24 mouse cellular contexts compared by ENCODE assay signal in genomic region chr3:57304484-57304883, GRCm38 (mm10). TPM values are rescaled to one million over a fixed set of nuclear protein-coding genes. Genes with fewer than 3 reads are reported as not detected.
DNase-seq lines count a peak whose midpoint lies in the region; ATAC-seq and TF ChIP-seq lines count a peak whose summit lies in the region.
"Had no signal": no experiment of that assay in that cellular context is flagged by ENCODE, and none has a peak within 500 bp of the region (broad histone marks: within the 10 kb centered on the region; RNA-seq: fewer than 3 reads in every experiment).

No protein-coding gene starts in this region.

- no peak for TF ChIP-seq CTCF in gastrocnemius, adult 2 months (IDR thresholded peaks at IDR 0.05)

- H3K27me3 ChIP-seq in limb, embryonic 12.5 days, result no peaks in the 10 kb centered on the region
- H3K27me3 ChIP-seq in limb, embryonic 10.5 days (ENCODE audit: low read depth, poor library complexity, severe bottlenecking), result no peaks in the 10 kb centered on the region
- no peaks in the 10 kb centered on the region for H3K27me3 ChIP-seq in embryonic facial prominence, embryonic 14.5 days (replicated peaks; ENCODE audit: control insufficient read depth, insufficient read depth, low read length)
- H3K27me3 ChIP-seq: CH12.LX; forebrain, embryonic 15.5 days; hindbrain, embryonic 12.5 days; limb, embryonic 13.5 days; liver, embryonic 12.5 days; stomach, embryonic 15.5 days had no signal

- H3K9me3 ChIP-seq in limb, embryonic 12.5 days, result 0 out of 2 replicates have a peak, but pooled peaks cover 3% of the 10 kb centered on the region
- no peaks in the 10 kb centered on the region for H3K9me3 ChIP-seq in limb, embryonic 10.5 days (replicated peaks)
- no peaks in the 10 kb centered on the region for H3K9me3 ChIP-seq in embryonic facial prominence, embryonic 14.5 days (ENCODE audit: control insufficient read depth, low read length)
- H3K9me3 ChIP-seq: forebrain, embryonic 15.5 days; hindbrain, embryonic 12.5 days; limb, embryonic 13.5 days; liver, embryonic 12.5 days; stomach, embryonic 15.5 days had no signal

- ATAC-seq in limb, embryonic 12.5 days (ENCODE audit: insufficient number of reproducible peaks, insufficient read depth, low FRiP score, low TSS enrichment, low read depth), result no peak
- no peak for ATAC-seq in embryonic facial prominence, embryonic 14.5 days (ENCODE audit: low read depth)
- ATAC-seq: forebrain, embryonic 15.5 days; liver, embryonic 12.5 days; midbrain, embryonic 16.5 days had no signal

- H3K27ac ChIP-seq in gastrocnemius, adult 2 months, result peak overlapping the region; percentile 57; the same call in 1 of the 2 replicates
- 0 out of 2 replicates have a peak overlapping the region, but pooled peaks have one; percentile 45 for H3K27ac ChIP-seq in limb, embryonic 12.5 days
- H3K27ac ChIP-seq in limb, embryonic 10.5 days, result no peak overlapping the region
- no peak overlapping the region for H3K27ac ChIP-seq in embryonic facial prominence, embryonic 14.5 days (replicated peaks; ENCODE audit: low read depth, low read length)
- H3K27ac ChIP-seq: forebrain, embryonic 15.5 days; limb, embryonic 13.5 days; liver, embryonic 12.5 days; stomach, embryonic 15.5 days had no signal

- no peak overlapping the region for H3K9ac ChIP-seq in limb, embryonic 12.5 days (replicated peaks)
- no peak overlapping the region for H3K9ac ChIP-seq in embryonic facial prominence, embryonic 14.5 days (ENCODE audit: low read depth, low read length)
- H3K9ac ChIP-seq: forebrain, embryonic 15.5 days; hindbrain, embryonic 12.5 days; limb, embryonic 13.5 days; liver, embryonic 12.5 days; stomach, embryonic 15.5 days had no signal

- H3K4me1 ChIP-seq in limb, embryonic 12.5 days (replicated peaks), result peaks cover 18% of the 10 kb centered on the region; the same call in 1 of the 2 replicates
- peaks cover 13% of the 10 kb centered on the region for H3K4me1 ChIP-seq in limb, embryonic 10.5 days
- H3K4me1 ChIP-seq in embryonic facial prominence, embryonic 14.5 days (ENCODE audit: control insufficient read depth, insufficient read depth, low read length), result peaks cover 19% of the 10 kb centered on the region; the same call in 1 of the 2 replicates
- H3K4me1 ChIP-seq: forebrain, embryonic 15.5 days; liver, embryonic 12.5 days; stomach, embryonic 15.5 days had no signal

- H3K4me2 ChIP-seq in limb, embryonic 12.5 days, result no peak overlapping the region
- H3K4me2 ChIP-seq in embryonic facial prominence, embryonic 14.5 days (ENCODE audit: low read depth, low read length), result no peak overlapping the region
- H3K4me2 ChIP-seq: forebrain, embryonic 15.5 days; hindbrain, embryonic 12.5 days; limb, embryonic 13.5 days; liver, embryonic 12.5 days; stomach, embryonic 15.5 days had no signal

- no peak overlapping the region for H3K4me3 ChIP-seq in gastrocnemius, adult 2 months
- H3K4me3 ChIP-seq in limb, embryonic 12.5 days (replicated peaks), result no peak overlapping the region
- H3K4me3 ChIP-seq in limb, embryonic 10.5 days, result no peak overlapping the region
- no peak overlapping the region for H3K4me3 ChIP-seq in embryonic facial prominence, embryonic 14.5 days (ENCODE audit: low read depth, low read length)
- H3K4me3 ChIP-seq: forebrain, embryonic 15.5 days; hindbrain, embryonic 12.5 days; limb, embryonic 13.5 days; liver, embryonic 12.5 days; stomach, embryonic 15.5 days had no signal

- WGBS in limb, embryonic 12.5 days, result 68% methylated on average over 5 of the region's 5 CpGs
- 83% methylated on average over 5 of the region's 5 CpGs for WGBS in limb, embryonic 10.5 days
- 29% methylated on average over 5 of the region's 5 CpGs for WGBS in embryonic facial prominence, embryonic 14.5 days

- H3K36me3 ChIP-seq in limb, embryonic 12.5 days, result no peaks in the 10 kb centered on the region
- no peaks in the 10 kb centered on the region for H3K36me3 ChIP-seq in limb, embryonic 10.5 days
- no peaks in the 10 kb centered on the region for H3K36me3 ChIP-seq in embryonic facial prominence, embryonic 14.5 days (ENCODE audit: control insufficient read depth, insufficient read depth, low read length)
- H3K36me3 ChIP-seq: forebrain, embryonic 15.5 days; G1E; hindbrain, embryonic 12.5 days; limb, embryonic 13.5 days; liver, embryonic 12.5 days; stomach, embryonic 15.5 days had no signal

- DNase-seq in gastrocnemius, adult 2 months, result no peak
- no peak for DNase-seq in gastrocnemius, postnatal 14 days
- no peak for DNase-seq in limb, embryonic 10.5 days (ENCODE audit: low spot score)
- peak; percentile 96 for DNase-seq in Muller cell, postnatal 12 days (ENCODE audit: inconsistent ontology term)
- peak; percentile 43 for DNase-seq in embryonic facial prominence, embryonic 14.5 days (ENCODE audit: low spot score)
- DNase-seq in right cerebral cortex, postnatal 4 days, result no peak
- DNase-seq in right cerebral cortex, postnatal 36 days (ENCODE audit: low spot score in 2 of 2), result no peak
- DNase-seq: adrenal gland, postnatal 14 days; gastrocnemius, postnatal 25 days; kidney, adult 18-20 months; kidney, postnatal 10 days; layer of hippocampus, postnatal 36 days; lung, adult 18-20 months; thymus, postnatal 25 days had no signal

- intact Hi-C loops in gastrocnemius, adult 2 months (cut with DNase I), result no loop called here
- intact Hi-C loops in gastrocnemius, postnatal 14 days (cut with DNase I; ENCODE audit: low total_unique reads), result no loop called here

RNA-seq across cellular contexts. Expression of gene Tm4sf1, which starts 2.7 kb away (rescaled TPM):
- total RNA-seq in gastrocnemius, adult 2 months (2021), result 10 to 100 TPM; 15.6 to 20.9 TPM
- total RNA-seq in gastrocnemius, postnatal 14 days (2021), result 10 to 100 TPM; 33.6 to 35.3 TPM
- polyA plus RNA-seq in limb, embryonic 12.5 days (2016; fragmentation: Nextera tagmentation; extraction: Ambion mirVana), result 14.0 and 15.5 TPM in 2 replicates
- polyA plus RNA-seq in limb, embryonic 10.5 days (2016; fragmentation: Nextera tagmentation; extraction: Ambion mirVana), result 3.1 and 3.5 TPM in 2 replicates
- polyA plus RNA-seq in embryonic facial prominence, embryonic 14.5 days (2014; fragmentation: Nextera tagmentation; extraction: Ambion mirVana), result 93.8 and 94.9 TPM in 2 replicates
- total RNA-seq: CH12.LX; common myeloid progenitor, adult 5-6 weeks had no signal
- polyA plus RNA-seq: G1E had no signal

Comparison
In these comparisons a context has a peak if more than half of its experiments do, and no peak if none do; other contexts are left out.
1. H3K27ac ChIP-seq: peak in gastrocnemius, adult 2 months (single experiment) and limb, embryonic 12.5 days (single experiment); none in limb, embryonic 10.5 days (single experiment) and embryonic facial prominence, embryonic 14.5 days (single experiment).
2. DNase-seq: peak in Muller cell, postnatal 12 days (single experiment) and embryonic facial prominence, embryonic 14.5 days (single experiment); none in gastrocnemius, adult 2 months (single experiment), gastrocnemius, postnatal 14 days (single experiment), limb, embryonic 10.5 days (single experiment), right cerebral cortex, postnatal 4 days (single experiment) and right cerebral cortex, postnatal 36 days (0 of 2).